Mouse (Mus musculus) embryonic fibroblast, embryonic 13.5 days (primary cell): ENCODE measurements around the gene Snai1.

Experiments used
- CTCF ChIP-seq: IDR thresholded peaks from 2 replicates; pipeline ENCODE4 v1.5.1; 2011; ENCODE audit warnings: mild to moderate bottlenecking, control low read depth, low read length, moderate library complexity, borderline replicate concordance; ENCODE audit not compliant: insufficient read depth
- POLR2A ChIP-seq: IDR thresholded peaks from 2 replicates; pipeline ENCODE4 v1.6.1; 2011; ENCODE audit warnings: low read depth, mild to moderate bottlenecking, control low read depth, low read length, moderate library complexity

DNA sequence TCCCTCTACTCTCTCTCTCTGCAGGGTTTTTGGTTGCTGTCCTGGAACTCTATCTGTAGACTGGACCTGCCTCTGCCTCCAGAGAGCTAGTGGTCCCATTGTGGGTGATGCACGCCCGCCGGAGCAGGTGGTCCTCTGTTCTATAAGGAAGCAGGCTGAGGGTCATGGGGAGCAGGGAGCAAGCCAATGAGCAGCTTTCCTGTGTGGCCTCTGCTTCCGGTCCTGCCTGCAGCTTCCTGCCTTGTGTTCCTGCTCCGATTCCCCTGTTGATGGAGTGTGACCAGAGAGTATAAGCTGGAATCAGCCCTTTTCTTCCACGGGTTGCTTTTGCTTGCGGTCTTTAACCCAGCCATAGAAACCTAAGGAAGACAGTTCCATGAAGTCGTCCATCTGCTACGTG is 30.1 kb downstream of the Snai1 start:
- no peak for TF ChIP-seq CTCF
- TF ChIP-seq POLR2A: no peak
